Mouse (Mus musculus) ovary, postnatal 36 days (tissue): ENCODE measurements around the gene Pqbp1.
"Not testable (repeated sequence)": the region's sequence is repeated elsewhere in the genome, so short reads cannot be mapped to it uniquely, and the experiment has no call there.

Source experiments
- DNase-seq: peaks from one replicate; pipeline ENCODE4 v3.0.0; 2022; ENCODE audit warnings: low spot score, mixed read lengths

Pqbp1 gene

GRCm38 (mm10) chrX:7898880-7899874 is at the start of gene Pqbp1, which contains the start of gene Timm17b:
Pqbp1 (minus strand) TSS chrX:7899269.
Timm17b (plus strand) TSS chrX:7899357.
- DNase-seq = peak; percentile 80

GRCm38 (mm10) chrX:7947900-7948492 is 48.9 kb upstream of the Pqbp1 start:
- peak; percentile 89 for DNase-seq

GRCm38 (mm10) chrX:7947108-7947899 is 48.2 kb upstream of the Pqbp1 start, which contains the start of gene Hdac6:
Hdac6 (minus strand) TSS chrX:7947889.
- no peak for DNase-seq

- no peak for DNase-seq
These were observed 46.5 kb upstream of the Pqbp1 start for GRCm38 (mm10) chrX:7945618-7946017.

GRCm38 (mm10) chrX:7937667-7938066 is 38.6 kb upstream of the Pqbp1 start:
- DNase-seq = no peak

- DNase-seq = no peak
These were observed 37.8 kb upstream of the Pqbp1 start for GRCm38 (mm10) chrX:7936874-7937273.

GRCm38 (mm10) chrX:7928270-7928790 is 29.3 kb upstream of the Pqbp1 start, which contains the start of gene Eras:
Eras (minus strand) TSS chrX:7928607.
- no peak for DNase-seq

GRCm38 (mm10) chrX:7927116-7927515 is 28.0 kb upstream of the Pqbp1 start:
- DNase-seq = no peak

GRCm38 (mm10) chrX:7926266-7926665 is 27.2 kb upstream of the Pqbp1 start:
- DNase-seq = no peak

GRCm38 (mm10) chrX:7922032-7922431 is 23.0 kb upstream of the Pqbp1 start:
- DNase-seq = no peak

GRCm38 (mm10) chrX:7919601-7920383 is 20.7 kb upstream of the Pqbp1 start, which contains the start of gene Pcsk1n:
Pcsk1n (plus strand) TSS chrX:7919822.
- DNase-seq = no peak

- DNase-seq = not testable (repeated sequence)
These were observed 18.9 kb upstream of the Pqbp1 start for GRCm38 (mm10) chrX:7917960-7918359.

- DNase-seq = peak; percentile 44
These were observed 16.6 kb upstream of the Pqbp1 start for GRCm38 (mm10) chrX:7915669-7916068.

GRCm38 (mm10) chrX:7910473-7910872 is 11.4 kb upstream of the Pqbp1 start:
- DNase-seq = no peak

GRCm38 (mm10) chrX:7909242-7909641 is 10.2 kb upstream of the Pqbp1 start, which contains the start of gene Gm10490:
Gm10490 (plus strand) TSS chrX:7909542.
- not testable (repeated sequence) for DNase-seq

GRCm38 (mm10) chrX:7907735-7908134 is 8.7 kb upstream of the Pqbp1 start, which contains the start of gene Gm10491:
Gm10491 (minus strand) TSS chrX:7907835.
- DNase-seq = no peak

- no peak for DNase-seq
These were observed 5.4 kb upstream of the Pqbp1 start for GRCm38 (mm10) chrX:7904441-7904840.

- DNase-seq = no peak
These were observed 858 bp downstream of the Pqbp1 start for GRCm38 (mm10) chrX:7898211-7898610.

- peak; percentile 76 for DNase-seq
These were observed 15.1 kb downstream of the Pqbp1 start, which contains the start of gene Slc35a2 for GRCm38 (mm10) chrX:7883841-7884567. Slc35a2 (plus strand) TSS chrX:7884028.

- peak; percentile 45 for DNase-seq
These were observed 19.2 kb downstream of the Pqbp1 start for GRCm38 (mm10) chrX:7879819-7880218.
